Mouse (Mus musculus) midbrain, embryonic 14.5 days (tissue): Measurements from ENCODE around the gene Ugt1a9. TPM values are rescaled to one million over a fixed set of nuclear protein-coding genes. Genes with fewer than 3 reads are reported as not detected.
A peak's percentile ranks its signal among the peaks of the same experiment; 100 is the strongest.
"Not testable (repeated sequence)": the region's sequence is repeated elsewhere in the genome, so short reads cannot be mapped to it uniquely, and the experiment has no call there.

Source experiments
- ATAC-seq: fragments of 200-750 bp; cut with Nextera tagmentation; 2 replicates; pipeline ENCODE4 v1.8.0; 2017; ENCODE audit warnings: moderate number of reproducible peaks, moderate library complexity; ENCODE audit not compliant: low FRiP score, low TSS enrichment
- DNase-seq: peaks from one replicate; pipeline ENCODE4 v3.0.0-alpha.2; 2015
- H3K27ac ChIP-seq: fragments of 300-500 bp; sonication (generic); replicated peaks from 2 replicates; pipeline ENCODE4 v1.5.1; 2014; ENCODE audit warnings: mild to moderate bottlenecking, low read depth, low read length, moderate library complexity
- H3K27me3 ChIP-seq: fragments of 300-500 bp; sonication (generic); 2 replicates; pipeline ENCODE4 v1.6.1; 2014; ENCODE audit warnings: low read length, control low read depth, mixed read lengths; ENCODE audit not compliant: control insufficient read depth, insufficient read depth
- H3K36me3 ChIP-seq: fragments of 300-500 bp; sonication (generic); 2 replicates; pipeline ENCODE4 v1.6.1; 2014; ENCODE audit warnings: low read length, control low read depth; ENCODE audit not compliant: control insufficient read depth, insufficient read depth
- H3K4me1 ChIP-seq: fragments of 300-500 bp; sonication (generic); 2 replicates; pipeline ENCODE4 v1.6.1; 2014; ENCODE audit warnings: mild to moderate bottlenecking, antibody characterized with exemption, low read length, control low read depth; ENCODE audit not compliant: control insufficient read depth, insufficient read depth
- H3K4me2 ChIP-seq: fragments of 300-500 bp; sonication (generic); 2 replicates; pipeline ENCODE4 v1.6.1; 2014; ENCODE audit warnings: mild to moderate bottlenecking, low read length, moderate library complexity
- H3K4me3 ChIP-seq: fragments of 300-500 bp; sonication (generic); replicated peaks from 2 replicates; pipeline ENCODE4 v1.5.1; 2014; ENCODE audit warnings: low read depth, low read length
- H3K9ac ChIP-seq: fragments of 300-500 bp; sonication (generic); replicated peaks from 2 replicates; pipeline ENCODE4 v1.6.1; 2014; ENCODE audit warnings: mild to moderate bottlenecking, low read length, moderate library complexity
- H3K9me3 ChIP-seq: fragments of 300-500 bp; sonication (generic); 2 replicates; pipeline ENCODE4 v1.6.1; 2016; ENCODE audit warnings: low read length, control low read depth, mixed read lengths; ENCODE audit not compliant: control insufficient read depth
- WGBS: fragments of 180-500 bp; shearing (Covaris S2); extraction: QIAGEN DNeasy Blood & Tissue Kit; methylation state at CpG from one replicate; pipeline ENCODE4 v1.1.7; 2014; 5-methylcytosine and 5-hydroxymethylcytosine counted together
- polyA plus RNA-seq: library from polyadenylated mRNA; unstranded; fragments of >200 nt; fragmentation: Nextera tagmentation; extraction: Ambion mirVana; gene quantifications from 2 replicates; pipeline ENCODE4 v1.2.1, GENCODE M21; 2014

Gene Ugt1a9
- polyA plus RNA-seq, 1 experiment from 2014 or later, result not detected

DNA sequence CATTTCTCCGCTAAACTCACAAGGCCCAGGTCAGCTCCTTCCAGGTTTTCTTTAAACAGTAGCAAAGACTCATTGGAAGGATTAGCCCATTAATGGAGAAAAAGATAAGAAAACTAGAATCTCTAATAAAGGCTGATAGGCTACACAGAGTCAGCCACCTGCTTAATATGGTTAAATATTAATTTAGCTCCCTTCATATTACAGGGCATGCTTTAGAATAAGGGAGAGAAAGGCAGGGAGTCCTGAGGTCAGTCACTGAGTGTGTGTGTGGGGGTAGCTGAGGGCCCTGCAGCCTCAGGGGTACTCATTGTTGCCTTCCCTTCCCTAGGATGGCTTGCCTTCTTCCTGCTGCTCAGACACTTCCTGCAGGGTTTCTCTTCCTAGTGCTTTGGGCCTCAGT lies 67.5 kb downstream of the Ugt1a9 start:
- no peaks in the 10 kb centered on the region for H3K4me1 ChIP-seq
- H3K27ac ChIP-seq, result no peak overlapping the region
- H3K9me3 ChIP-seq, result no peaks in the 10 kb centered on the region
- H3K9ac ChIP-seq, result no peak overlapping the region
- DNase-seq (no peak), ATAC-seq (no peak)
- H3K4me3 ChIP-seq, result no peak overlapping the region
- no peaks in the 10 kb centered on the region for H3K27me3 ChIP-seq
- H3K36me3 ChIP-seq, result no peaks in the 10 kb centered on the region
- 96% methylated on average over 1 of the region's 1 CpGs for WGBS
- H3K4me2 ChIP-seq, result no peak overlapping the region

DNA sequence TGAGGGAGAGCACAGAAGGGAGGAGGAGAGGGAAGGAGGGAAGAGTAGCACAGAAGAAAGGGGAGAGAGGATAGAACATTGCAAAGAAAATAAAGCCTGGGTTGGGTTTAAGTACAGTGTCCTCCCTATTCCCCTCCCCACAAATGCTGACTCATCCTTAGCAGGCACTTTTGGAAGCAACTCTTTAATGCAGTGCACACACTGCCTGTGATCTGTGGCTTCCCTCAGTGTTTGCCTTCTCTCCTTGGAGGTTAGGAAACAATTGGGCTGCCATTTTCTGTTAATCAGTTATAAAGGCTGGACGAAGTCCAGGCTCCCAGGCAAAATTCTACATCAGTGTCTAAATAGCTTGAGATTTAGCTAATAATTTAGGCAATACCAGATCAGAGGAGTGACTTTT lies 69.9 kb downstream of the Ugt1a9 start:
- H3K4me1 ChIP-seq, H3K27ac ChIP-seq, H3K9ac ChIP-seq, H3K4me2 ChIP-seq, ATAC-seq, DNase-seq, H3K4me3 ChIP-seq, H3K27me3 ChIP-seq, H3K36me3 ChIP-seq, H3K9me3 ChIP-seq: not testable (repeated sequence)
- WGBS, result 49% methylated on average over 1 of the region's 1 CpGs

DNA sequence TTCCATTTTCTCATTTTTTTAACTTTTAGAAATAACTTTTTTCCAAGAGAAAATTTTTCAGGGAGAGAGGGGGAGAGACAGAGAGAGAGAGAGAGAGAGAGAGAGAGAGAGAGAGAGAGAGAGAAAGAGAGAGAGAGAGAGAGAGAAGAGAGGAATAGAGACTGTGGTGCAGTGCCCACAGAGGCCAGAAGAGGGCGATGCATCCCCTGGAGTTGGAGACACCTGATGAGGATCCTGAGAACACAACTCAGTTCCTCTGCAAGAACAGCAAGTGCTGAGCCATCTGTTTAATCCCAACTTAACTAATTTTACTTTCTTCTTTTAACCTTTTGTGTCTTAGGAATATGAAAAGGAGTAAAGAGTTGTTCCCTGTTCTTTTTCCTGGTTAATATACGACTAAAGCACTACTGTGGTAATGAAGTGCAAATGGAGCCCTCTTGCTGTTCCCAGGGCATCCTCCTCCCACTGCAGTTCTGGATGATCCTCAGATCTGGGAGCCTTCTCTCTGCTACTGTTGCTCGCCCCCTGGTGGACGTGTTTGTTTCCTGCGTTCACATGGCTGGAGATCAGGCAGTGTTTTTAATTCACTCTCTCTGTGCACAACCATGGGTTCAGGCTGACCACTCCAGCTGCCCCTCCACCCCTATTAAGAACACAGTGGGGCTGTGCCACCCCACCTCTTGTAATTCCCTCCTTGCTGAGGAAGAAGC lies 73.5 kb downstream of the Ugt1a9 start:
- ATAC-seq, result not testable (repeated sequence)

DNA sequence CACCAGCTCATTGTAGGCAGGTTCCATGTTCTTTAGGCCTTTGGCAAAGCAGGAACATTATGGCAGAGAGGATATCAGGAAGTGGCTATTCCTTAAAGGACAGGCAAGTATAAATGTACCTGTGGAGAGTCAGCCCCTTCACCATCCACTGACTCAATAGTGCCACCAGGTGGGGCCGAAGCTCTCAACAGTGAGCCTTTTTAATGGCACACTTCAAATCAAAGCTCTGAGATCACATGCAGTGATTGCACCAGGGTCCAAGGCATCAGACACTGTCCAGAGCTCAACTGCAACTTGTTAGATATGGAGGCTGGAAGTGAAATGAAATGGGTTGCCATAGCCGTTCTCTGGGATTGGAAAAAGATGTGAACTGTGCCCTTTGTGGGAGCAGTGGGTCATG lies 74.7 kb downstream of the Ugt1a9 start:
- not testable (repeated sequence) for H3K27me3 ChIP-seq, H3K27ac ChIP-seq, ATAC-seq, H3K9me3 ChIP-seq, H3K4me1 ChIP-seq, H3K36me3 ChIP-seq, H3K9ac ChIP-seq, H3K4me3 ChIP-seq, H3K4me2 ChIP-seq
- WGBS, result 71% methylated on average over 2 of the region's 2 CpGs
- peak; percentile 31 for DNase-seq

More for the DNA sequence above, 73.5 kb downstream of the Ugt1a9 start:
- peak; percentile 23 for DNase-seq
- H3K27ac ChIP-seq, H3K4me1 ChIP-seq, H3K9ac ChIP-seq, H3K36me3 ChIP-seq, H3K9me3 ChIP-seq, H3K4me2 ChIP-seq, H3K27me3 ChIP-seq, H3K4me3 ChIP-seq: not testable (repeated sequence)
- 2% methylated on average over 5 of the region's 5 CpGs for WGBS

- H3K4me3 ChIP-seq, H3K36me3 ChIP-seq, H3K9me3 ChIP-seq, H3K27me3 ChIP-seq, H3K27ac ChIP-seq, H3K4me2 ChIP-seq, H3K9ac ChIP-seq, H3K4me1 ChIP-seq, DNase-seq, ATAC-seq: not testable (repeated sequence)
- 65% methylated on average over 2 of the region's 2 CpGs for WGBS
Observed at GRCm38 (mm10) chr1:88150133-88150532, 79.5 kb downstream of the Ugt1a9 start.

- 91% methylated on average over 2 of the region's 2 CpGs for WGBS
- Histone ChIP-seq H3K4me3 (no peak overlapping the region), H3K4me2 (no peak overlapping the region)
Observed at GRCm38 (mm10) chr1:88158430-88158829, 87.8 kb downstream of the Ugt1a9 start.

GRCm38 (mm10) chr1:88165711-88166110 lies 95.1 kb downstream of the Ugt1a9 start, which contains the start of gene Ugt1a5:
Gene Ugt1a5 (plus strand): TSS chr1:88166012.
- no peak for ATAC-seq
- no peaks in the 10 kb centered on the region for H3K27me3 ChIP-seq
- no peaks in the 10 kb centered on the region for H3K9me3 ChIP-seq
- no peaks in the 10 kb centered on the region for H3K36me3 ChIP-seq
- no peak within 1 kb of the TSS for H3K4me3 ChIP-seq
- H3K4me1 ChIP-seq, result no peaks in the 10 kb centered on the region
- DNase-seq, result no peak
- no peak within 1 kb of the TSS for H3K9ac ChIP-seq
- 78% methylated on average over 5 of the region's 5 CpGs for WGBS
- H3K4me2 ChIP-seq, result no peak within 1 kb of the TSS
- no peak within 1 kb of the TSS for H3K27ac ChIP-seq

More at GRCm38 (mm10) chr1:88158430-88158829, 87.8 kb downstream of the Ugt1a9 start:
- Histone ChIP-seq H3K9ac (no peak overlapping the region), H3K27me3 (no peaks in the 10 kb centered on the region), H3K36me3 (no peaks in the 10 kb centered on the region), H3K4me1 (no peaks in the 10 kb centered on the region), H3K27ac (no peak overlapping the region), H3K9me3 (no peaks in the 10 kb centered on the region)
- ATAC-seq (no peak), DNase-seq (no peak)

DNA sequence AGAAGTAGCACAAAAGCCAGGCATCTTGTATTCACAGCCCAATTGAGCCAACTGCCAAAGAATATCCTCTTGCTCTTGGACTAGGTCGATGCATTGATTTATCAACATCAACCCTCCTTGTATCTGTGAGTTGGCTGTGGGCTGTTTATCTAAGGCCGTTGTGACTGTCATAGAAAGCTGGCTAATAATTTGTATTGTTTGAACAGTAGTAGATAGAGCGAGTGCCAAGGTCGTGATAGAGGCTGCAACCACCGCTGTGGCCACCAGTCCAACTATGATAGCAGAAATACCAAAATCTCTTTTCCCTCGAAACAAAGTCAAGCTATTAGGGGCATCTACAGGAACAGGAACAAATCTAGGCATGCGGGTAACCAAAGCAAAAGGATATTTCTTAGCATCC lies 101.6 kb downstream of the Ugt1a9 start:
- DNase-seq, H3K36me3 ChIP-seq, H3K9ac ChIP-seq, H3K9me3 ChIP-seq, ATAC-seq, H3K4me2 ChIP-seq, H3K27me3 ChIP-seq, H3K4me3 ChIP-seq, H3K4me1 ChIP-seq, H3K27ac ChIP-seq: not testable (repeated sequence)
- 91% methylated on average over 5 of the region's 7 CpGs for WGBS

DNA sequence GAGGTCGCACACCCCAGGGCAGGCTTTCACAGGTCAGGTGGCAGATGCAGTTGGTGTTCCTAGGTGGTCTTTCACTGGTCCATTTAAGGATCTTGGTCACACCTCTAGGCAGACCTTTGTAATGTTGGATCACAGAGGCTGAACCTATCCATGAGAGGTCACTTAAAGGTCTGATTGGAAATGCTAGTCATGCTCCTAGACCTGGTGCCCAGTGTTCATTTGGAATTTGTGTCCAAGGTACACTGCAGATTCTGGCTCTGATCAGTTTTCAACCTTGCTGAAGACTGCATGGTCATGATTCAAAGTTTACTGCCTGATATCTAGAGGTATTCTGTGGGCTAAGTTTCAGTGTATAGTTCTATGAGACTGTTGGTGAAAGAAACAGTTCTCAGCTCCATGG lies 109.1 kb downstream of the Ugt1a9 start:
- H3K27ac ChIP-seq, result no peak overlapping the region
- no peak for ATAC-seq
- peaks cover 8% of the 10 kb centered on the region; the same call in 1 of the 2 replicates for H3K9me3 ChIP-seq
- H3K9ac ChIP-seq, result no peak overlapping the region
- no peak overlapping the region for H3K4me2 ChIP-seq
- H3K36me3 ChIP-seq, result no peaks in the 10 kb centered on the region
- no peaks in the 10 kb centered on the region for H3K4me1 ChIP-seq
- no peaks in the 10 kb centered on the region for H3K27me3 ChIP-seq
- H3K4me3 ChIP-seq, result no peak overlapping the region
- DNase-seq, result no peak
- 100% methylated on average over 1 of the region's 1 CpGs for WGBS
